Mouse (Mus musculus) ES-Bruce4 (cell line): Measurements from ENCODE around the gene Ube3c.

Source experiments
- CTCF ChIP-seq: IDR thresholded peaks from one replicate; pipeline ENCODE4 v1.8.1; 2011; ENCODE audit warnings: low read depth, low read length
- EP300 ChIP-seq: IDR thresholded peaks from 2 replicates; pipeline ENCODE4 v1.6.1; 2011; ENCODE audit warnings: low read depth, low read length; ENCODE audit not compliant: insufficient read depth
- POLR2A ChIP-seq: IDR thresholded peaks from one replicate; pipeline ENCODE4 v1.8.1; 2011; ENCODE audit warnings: low read length; ENCODE audit not compliant: insufficient read depth

GRCm38 (mm10) chr5:29568848-29569377, at the start of gene Ube3c:
- no peak for TF ChIP-seq CTCF
- TF ChIP-seq POLR2A: peak; percentile 15
- TF ChIP-seq EP300: 0 out of 2 replicates have a peak, but pooled peaks have one; percentile 36
